Mouse (Mus musculus) liver, embryonic 16.5 days (tissue): ENCODE measurements around the gene Cyp2g1. TPM values are rescaled to one million over a fixed set of nuclear protein-coding genes. Genes with fewer than 3 reads are reported as not detected.
"Not testable (repeated sequence)": the region's sequence is repeated elsewhere in the genome, so short reads cannot be mapped to it uniquely, and the experiment has no call there.

Experiments used
- ATAC-seq: fragments of 200-750 bp; cut with Nextera tagmentation; 2 replicates; pipeline ENCODE4 v1.8.0; 2017; ENCODE audit warnings: low read depth, mild to moderate bottlenecking, moderate number of reproducible peaks, moderate library complexity
- H3K27ac ChIP-seq: fragments of 300-500 bp; sonication (generic); 2 replicates; pipeline ENCODE4 v1.5.1; 2014; ENCODE audit warnings: mild to moderate bottlenecking, low read length
- H3K27me3 ChIP-seq: fragments of 300-500 bp; sonication (generic); 2 replicates; pipeline ENCODE4 v1.6.1; 2014; ENCODE audit warnings: low read depth, low read length, mixed read lengths; ENCODE audit not compliant: control insufficient read depth, insufficient read depth
- H3K36me3 ChIP-seq: fragments of 300-500 bp; sonication (generic); 2 replicates; pipeline ENCODE4 v1.6.1; 2014; ENCODE audit warnings: mild to moderate bottlenecking; ENCODE audit not compliant: control insufficient read depth, insufficient read depth
- H3K4me1 ChIP-seq: fragments of 300-500 bp; sonication (generic); 2 replicates; pipeline ENCODE4 v1.6.1; 2014; ENCODE audit warnings: low read depth, low read length, mixed read lengths; ENCODE audit not compliant: control insufficient read depth
- H3K4me2 ChIP-seq: fragments of 300-500 bp; sonication (generic); 2 replicates; pipeline ENCODE4 v1.6.1; 2014; ENCODE audit warnings: low read depth, low read length, mixed read lengths
- H3K4me3 ChIP-seq: fragments of 300-500 bp; sonication (generic); 2 replicates; pipeline ENCODE4 v1.5.1; 2014; ENCODE audit warnings: low read depth, mild to moderate bottlenecking, low read length
- H3K9ac ChIP-seq: fragments of 300-500 bp; sonication (generic); 2 replicates; pipeline ENCODE4 v1.6.1; 2014; ENCODE audit warnings: low read depth, low read length
- H3K9me3 ChIP-seq: fragments of 300-500 bp; sonication (generic); replicated peaks from 2 replicates; pipeline ENCODE4 v1.6.1; 2016; ENCODE audit warnings: low read length; ENCODE audit not compliant: control insufficient read depth
- WGBS: fragments of 180-500 bp; shearing (Covaris S2); extraction: QIAGEN DNeasy Blood & Tissue Kit; methylation state at CpG from one replicate; pipeline ENCODE4 v1.1.7; 2014; ENCODE audit not compliant: insufficient replicate concordance; 5-methylcytosine and 5-hydroxymethylcytosine counted together
- polyA plus RNA-seq: library from polyadenylated mRNA; unstranded; fragments of >200 nt; fragmentation: Nextera tagmentation; extraction: Ambion mirVana; gene quantifications from 2 replicates; pipeline ENCODE4 v1.2.1, GENCODE M21; 2015

Gene Cyp2g1
- polyA plus RNA-seq, 1 experiment from 2014 or later: not detected

DNA sequence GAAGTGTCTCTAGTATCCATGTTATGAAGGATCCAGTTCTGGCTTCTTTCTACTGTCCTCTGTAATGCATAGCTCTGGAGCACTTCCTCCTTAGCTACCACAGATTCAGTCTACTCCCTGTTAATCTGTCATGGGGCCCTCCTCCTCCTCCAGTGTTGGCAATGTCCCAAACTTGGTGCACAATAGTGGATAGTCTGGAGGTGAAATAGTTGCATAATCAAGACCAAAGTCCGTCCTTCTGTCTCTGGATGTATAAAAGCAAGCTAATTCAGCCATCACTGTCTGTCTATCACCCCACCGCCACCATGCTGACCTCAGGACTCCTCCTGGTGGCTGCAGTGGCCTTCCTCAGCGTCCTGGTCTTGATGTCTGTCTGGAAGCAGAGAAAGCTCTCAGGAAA is 26.4 kb downstream of the Cyp2g1 start, which contains the start of gene Cyp2a5:
TSS of gene Cyp2a5 (plus strand) at position 247 of the 400 bp plus-strand sequence.
- not testable (repeated sequence) for H3K4me2 ChIP-seq, H3K36me3 ChIP-seq, H3K4me1 ChIP-seq, H3K9ac ChIP-seq, H3K27me3 ChIP-seq, H3K4me3 ChIP-seq, H3K27ac ChIP-seq, H3K9me3 ChIP-seq
- WGBS: 39% methylated on average over 3 of the region's 3 CpGs
- peak; percentile 47; the same call in 1 of the 2 replicates for ATAC-seq

GRCm38 (mm10) chr7:26843400-26843799 is 34.7 kb downstream of the Cyp2g1 start:
- peak; percentile 35; the same call in 1 of the 2 replicates for ATAC-seq
- H3K4me1 ChIP-seq, H3K36me3 ChIP-seq, H3K9ac ChIP-seq, H3K27me3 ChIP-seq, H3K4me2 ChIP-seq, H3K4me3 ChIP-seq, H3K9me3 ChIP-seq, H3K27ac ChIP-seq: not testable (repeated sequence)
- 37% methylated on average over 2 of the region's 2 CpGs for WGBS

- not testable (repeated sequence) for H3K4me1 ChIP-seq, H3K36me3 ChIP-seq, H3K27me3 ChIP-seq, ATAC-seq, H3K27ac ChIP-seq, H3K9ac ChIP-seq, H3K9me3 ChIP-seq, H3K4me2 ChIP-seq, H3K4me3 ChIP-seq
Observed at GRCm38 (mm10) chr7:26850063-26850462, 41.4 kb downstream of the Cyp2g1 start.

Other genes starting within 250 kb of the Cyp2g1 start
- gene Vmn1r185, start 190.4 kb upstream of the Cyp2g1 start, polyA plus RNA-seq: not detected in 2 replicates
- not detected in 2 replicates for gene Cyp2b23, start 122.5 kb upstream of the Cyp2g1 start, polyA plus RNA-seq
- not detected in 2 replicates for gene Cyp2b19, start 51.8 kb upstream of the Cyp2g1 start, polyA plus RNA-seq
- gene Cyp2a5, start 26.4 kb downstream of the Cyp2g1 start, polyA plus RNA-seq: 2.1 and 2.6 TPM in 2 replicates
- gene Cyp2a22, start 130.5 kb downstream of the Cyp2g1 start, polyA plus RNA-seq: 2.5 and 2.9 TPM in 2 replicates
- gene Cyp2a12, start 220.2 kb downstream of the Cyp2g1 start, polyA plus RNA-seq: 14.0 and 18.5 TPM in 2 replicates